Mouse (Mus musculus): Measurements from ENCODE around the gene ccdc198. TPM values are rescaled to one million over a fixed set of nuclear protein-coding genes. Genes with fewer than 3 reads are reported as not detected.
"Not testable (repeated sequence)": the region's sequence is repeated elsewhere in the genome, so short reads cannot be mapped to it uniquely, and the experiment has no call there.

ccdc198 gene
- polyA plus RNA-seq, 1 experiment from 2014 or later, result 0.23 TPM

DNA sequence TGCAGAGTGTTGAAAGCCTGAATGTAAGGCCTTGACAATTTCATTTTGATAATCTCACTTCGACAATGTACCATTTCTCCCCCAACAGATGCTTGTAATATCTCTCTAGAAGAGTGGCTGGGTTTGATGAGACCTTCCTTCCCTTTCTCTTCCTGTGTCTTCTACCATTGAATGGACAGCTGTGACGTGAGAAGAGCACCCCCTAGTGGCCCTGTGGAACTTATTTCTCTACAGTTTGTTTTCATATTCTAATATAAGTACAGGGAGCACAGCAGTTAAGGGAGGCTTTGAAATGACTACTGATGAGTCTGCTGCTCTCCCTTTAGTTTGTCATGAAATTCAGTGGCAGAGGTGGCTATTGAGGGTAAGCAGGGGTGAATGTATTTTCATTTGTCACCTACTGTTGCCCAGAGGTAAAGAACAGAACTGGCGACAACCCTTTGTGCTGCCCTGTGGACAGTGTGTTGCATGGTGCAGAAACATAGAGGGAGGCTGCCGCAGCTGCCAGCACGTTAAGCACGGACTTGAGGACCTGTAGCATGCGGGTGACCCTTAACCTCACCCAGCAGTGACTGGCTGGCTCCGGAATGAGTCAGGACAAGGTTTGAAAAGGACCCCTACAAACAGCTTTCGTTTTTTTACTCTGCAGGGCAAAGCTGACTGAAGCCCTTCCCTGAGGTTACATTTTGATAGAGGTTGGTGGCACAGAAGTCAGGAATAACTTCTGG lies 10.3 kb downstream of the ccdc198 start:
- 41% methylated on average over 9 of the region's 9 CpGs for WGBS
- H3K27ac ChIP-seq, result no peak overlapping the region
- no peak for ATAC-seq (ENCODE audit: low FRiP score)

GRCm38 (mm10) chr14:49231845-49232244 lies 13.4 kb downstream of the ccdc198 start:
- Histone ChIP-seq H3K9ac (no peak overlapping the region), H3K9me3 (replicated peaks) (no peaks in the 10 kb centered on the region), H3K4me2 (replicated peaks) (no peak overlapping the region), H3K27ac (no peak overlapping the region), H3K4me1 (no peaks in the 10 kb centered on the region), H3K36me3 (no peaks in the 10 kb centered on the region), H3K4me3 (no peak overlapping the region), H3K27me3 (no peaks in the 10 kb centered on the region)
- 86% methylated on average over 3 of the region's 3 CpGs for WGBS
- ATAC-seq (ENCODE audit: low FRiP score), result no peak

More for the DNA sequence above, 10.3 kb downstream of the ccdc198 start:
- Histone ChIP-seq H3K9ac (no peak overlapping the region), H3K9me3 (replicated peaks) (no peaks in the 10 kb centered on the region), H3K4me3 (no peak overlapping the region), H3K4me2 (replicated peaks) (no peak overlapping the region), H3K27me3 (no peaks in the 10 kb centered on the region), H3K36me3 (no peaks in the 10 kb centered on the region), H3K4me1 (0 out of 2 replicates have a peak, but pooled peaks cover 2% of the 10 kb centered on the region)

- Histone ChIP-seq H3K36me3 (no peaks in the 10 kb centered on the region), H3K27me3 (no peaks in the 10 kb centered on the region), H3K27ac (no peak overlapping the region), H3K4me1 (no peaks in the 10 kb centered on the region), H3K4me3 (no peak overlapping the region), H3K9ac (no peak overlapping the region), H3K9me3 (replicated peaks) (no peaks in the 10 kb centered on the region), H3K4me2 (replicated peaks) (no peak overlapping the region)
- WGBS, result 85% methylated on average over 11 of the region's 11 CpGs
- no peak for ATAC-seq (ENCODE audit: low FRiP score)
These were observed 18.3 kb downstream of the ccdc198 start for GRCm38 (mm10) chr14:49226986-49227385.

DNA sequence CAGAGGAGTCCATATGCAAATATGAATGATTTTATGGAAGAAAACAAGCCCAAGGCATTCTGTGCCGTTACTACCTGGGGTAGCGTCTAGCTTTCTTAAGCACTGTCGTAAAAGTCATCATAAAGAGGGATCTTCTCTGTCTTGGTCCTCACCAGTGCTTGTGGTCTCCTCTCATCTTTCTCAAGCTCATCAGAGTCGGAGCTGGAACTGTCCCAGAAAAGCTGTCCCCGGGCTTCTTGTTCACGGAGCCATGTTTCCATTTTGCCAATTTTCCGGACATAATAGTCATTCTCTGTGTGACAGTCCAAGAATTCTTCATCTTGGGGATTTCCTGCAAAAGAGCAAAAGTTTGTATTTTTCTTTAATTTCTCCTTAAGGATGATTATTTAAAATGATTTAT lies 18.8 kb downstream of the ccdc198 start:
- Histone ChIP-seq H3K9me3 (replicated peaks) (no peaks in the 10 kb centered on the region), H3K36me3 (no peaks in the 10 kb centered on the region), H3K27ac (no peak overlapping the region), H3K27me3 (no peaks in the 10 kb centered on the region), H3K4me1 (no peaks in the 10 kb centered on the region), H3K4me2 (replicated peaks) (no peak overlapping the region), H3K9ac (no peak overlapping the region), H3K4me3 (no peak overlapping the region)
- WGBS, result 87% methylated on average over 7 of the region's 7 CpGs
- no peak for ATAC-seq (ENCODE audit: low FRiP score)

DNA sequence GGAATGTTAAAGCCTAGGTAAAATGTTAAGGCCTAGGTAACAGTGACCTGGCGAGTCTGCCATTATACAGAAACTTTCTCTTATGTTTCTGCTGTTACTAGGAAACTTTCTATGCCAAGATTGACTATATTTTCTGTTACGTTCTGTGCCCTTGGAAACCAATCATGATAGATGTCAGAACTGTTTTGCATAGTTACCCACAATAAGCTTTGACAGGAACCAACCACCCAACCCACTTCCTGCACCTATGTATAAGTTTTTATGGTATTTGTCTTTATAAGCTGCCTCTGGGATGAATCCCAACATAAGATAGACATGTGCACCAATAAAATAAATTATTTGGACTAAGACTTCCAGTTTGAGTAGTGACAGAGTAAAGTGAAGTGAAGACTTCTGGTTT lies 23.5 kb downstream of the ccdc198 start:
- no peak overlapping the region for H3K27ac ChIP-seq
- no peaks in the 10 kb centered on the region for H3K4me1 ChIP-seq
- H3K9me3 ChIP-seq (replicated peaks), result no peaks in the 10 kb centered on the region
- H3K27me3 ChIP-seq, result no peaks in the 10 kb centered on the region
- 89% methylated on average over 2 of the region's 2 CpGs for WGBS
- H3K9ac ChIP-seq, result no peak overlapping the region
- no peak overlapping the region for H3K4me3 ChIP-seq
- H3K4me2 ChIP-seq (replicated peaks), result no peak overlapping the region
- no peaks in the 10 kb centered on the region for H3K36me3 ChIP-seq
- ATAC-seq (ENCODE audit: low FRiP score), result no peak

- 89% methylated on average over 4 of the region's 4 CpGs for WGBS
- not testable (repeated sequence) for H3K4me3 ChIP-seq
These were observed 25.7 kb downstream of the ccdc198 start for GRCm38 (mm10) chr14:49219466-49220022.

GRCm38 (mm10) chr14:49218677-49219076 lies 26.6 kb downstream of the ccdc198 start:
- Histone ChIP-seq H3K4me3 (no peak overlapping the region), H3K36me3 (no peaks in the 10 kb centered on the region), H3K27me3 (no peaks in the 10 kb centered on the region), H3K9ac (no peak overlapping the region), H3K4me2 (replicated peaks) (no peak overlapping the region), H3K27ac (no peak overlapping the region), H3K9me3 (replicated peaks) (no peaks in the 10 kb centered on the region), H3K4me1 (no peaks in the 10 kb centered on the region)
- ATAC-seq (ENCODE audit: low FRiP score), result no peak
- WGBS, result 74% methylated on average over 7 of the region's 7 CpGs

More at GRCm38 (mm10) chr14:49219466-49220022, 25.7 kb downstream of the ccdc198 start:
- not testable (repeated sequence) for ATAC-seq (ENCODE audit: low FRiP score); H3K27ac ChIP-seq; H3K9ac ChIP-seq; H3K36me3 ChIP-seq; H3K27me3 ChIP-seq; H3K9me3 ChIP-seq (replicated peaks); H3K4me2 ChIP-seq (replicated peaks); H3K4me1 ChIP-seq

DNA sequence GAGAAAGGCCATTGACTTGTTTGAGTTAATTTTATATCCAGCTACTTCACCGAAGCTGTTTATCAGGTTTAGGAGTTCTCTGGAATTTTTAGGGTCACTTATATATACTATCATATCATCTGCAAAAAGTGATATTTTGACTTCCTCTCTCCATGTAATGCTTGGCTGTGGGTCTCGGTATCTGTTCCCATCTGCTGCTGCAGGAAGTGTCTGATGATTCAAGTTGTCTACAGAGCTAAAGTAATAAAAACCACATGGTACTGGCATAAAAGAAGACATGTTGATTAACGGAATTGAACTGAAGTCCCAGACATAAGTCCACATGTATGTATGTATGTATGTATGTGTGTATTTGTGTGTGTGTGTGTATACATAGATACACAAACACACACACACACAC lies 35.1 kb downstream of the ccdc198 start:
- not testable (repeated sequence) for H3K9ac ChIP-seq; H3K4me3 ChIP-seq; H3K4me2 ChIP-seq (replicated peaks); H3K9me3 ChIP-seq (replicated peaks); H3K36me3 ChIP-seq; H3K27ac ChIP-seq; H3K27me3 ChIP-seq; ATAC-seq (ENCODE audit: low FRiP score); H3K4me1 ChIP-seq
- 94% methylated on average over 3 of the region's 3 CpGs for WGBS

- H3K27ac ChIP-seq, result no peak overlapping the region
- ATAC-seq (ENCODE audit: low FRiP score), result no peak
- H3K4me1 ChIP-seq, result no peaks in the 10 kb centered on the region
- no peaks in the 10 kb centered on the region for H3K27me3 ChIP-seq
- 78% methylated on average over 9 of the region's 9 CpGs for WGBS
- H3K9ac ChIP-seq, result no peak overlapping the region
- no peak overlapping the region for H3K4me3 ChIP-seq
- no peaks in the 10 kb centered on the region for H3K9me3 ChIP-seq (replicated peaks)
- H3K36me3 ChIP-seq, result no peaks in the 10 kb centered on the region
- H3K4me2 ChIP-seq (replicated peaks), result no peak overlapping the region
These were observed 44.0 kb downstream of the ccdc198 start for GRCm38 (mm10) chr14:49201073-49201778.

GRCm38 (mm10) chr14:49197031-49197527 lies 48.2 kb downstream of the ccdc198 start:
- no peak overlapping the region for H3K27ac ChIP-seq
- H3K4me3 ChIP-seq, result no peak overlapping the region
- no peak for ATAC-seq (ENCODE audit: low FRiP score)
- H3K9ac ChIP-seq, result no peak overlapping the region
- H3K27me3 ChIP-seq, result no peaks in the 10 kb centered on the region
- H3K4me1 ChIP-seq, result no peaks in the 10 kb centered on the region
- 93% methylated on average over 2 of the region's 2 CpGs for WGBS
- H3K4me2 ChIP-seq (replicated peaks), result no peak overlapping the region
- H3K9me3 ChIP-seq (replicated peaks), result no peaks in the 10 kb centered on the region
- H3K36me3 ChIP-seq, result 0 out of 2 replicates have a peak, but pooled peaks cover 2% of the 10 kb centered on the region

- no peak for ATAC-seq (ENCODE audit: low FRiP score)
- H3K9ac ChIP-seq, result no peak overlapping the region
- no peaks in the 10 kb centered on the region for H3K4me1 ChIP-seq
- H3K4me2 ChIP-seq (replicated peaks), result no peak overlapping the region
- H3K4me3 ChIP-seq, result no peak overlapping the region
- peaks cover 33% of the 10 kb centered on the region for H3K36me3 ChIP-seq
- WGBS, result 92% methylated on average over 2 of the region's 2 CpGs
- no peak overlapping the region for H3K27ac ChIP-seq
- H3K27me3 ChIP-seq, result no peaks in the 10 kb centered on the region
- no peaks in the 10 kb centered on the region for H3K9me3 ChIP-seq (replicated peaks)
These were observed 59.0 kb downstream of the ccdc198 start for GRCm38 (mm10) chr14:49186270-49186669.

DNA sequence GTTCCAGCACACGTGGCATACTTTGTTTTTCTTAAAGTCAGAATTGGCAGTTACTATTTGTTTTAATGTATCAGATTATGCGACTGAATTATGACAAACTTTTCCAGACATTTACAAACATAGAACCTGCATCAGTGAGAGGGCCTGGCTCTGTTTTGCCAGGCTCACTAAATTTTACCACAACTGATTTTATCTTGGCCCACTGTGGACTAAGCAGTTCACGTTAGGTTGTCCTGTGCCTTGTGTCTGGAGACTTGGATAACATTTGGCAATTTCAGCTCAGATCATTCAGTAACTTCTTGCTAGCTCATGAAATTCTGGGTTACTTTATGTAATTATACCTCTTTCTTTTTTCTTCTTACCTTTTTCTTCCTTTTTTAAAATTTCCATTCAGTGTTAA lies 65.5 kb downstream of the ccdc198 start:
- Histone ChIP-seq H3K4me1 (peaks cover 3% of the 10 kb centered on the region), H3K4me3 (no peak overlapping the region), H3K9ac (no peak overlapping the region), H3K4me2 (replicated peaks) (no peak overlapping the region), H3K27me3 (no peaks in the 10 kb centered on the region), H3K36me3 (peaks cover 26% of the 10 kb centered on the region), H3K27ac (no peak overlapping the region), H3K9me3 (replicated peaks) (no peaks in the 10 kb centered on the region)
- WGBS, result 88% methylated on average over 3 of the region's 3 CpGs
- no peak for ATAC-seq (ENCODE audit: low FRiP score)
